Mouse (Mus musculus) neural tube, embryonic 12.5 days (tissue): ENCODE data around the gene Capg. TPM values are rescaled to one million over a fixed set of nuclear protein-coding genes. Genes with fewer than 3 reads are reported as not detected.

Source experiments
- ATAC-seq: fragments of 200-750 bp; cut with Nextera tagmentation; 2 replicates; pipeline ENCODE4 v1.8.0; 2017; ENCODE audit warnings: low read depth, mild to moderate bottlenecking, moderate TSS enrichment, moderate library complexity; ENCODE audit not compliant: low FRiP score
- H3K27ac ChIP-seq: fragments of 300-500 bp; sonication (generic); 2 replicates; pipeline ENCODE4 v1.5.1; 2016
- H3K27me3 ChIP-seq: fragments of 300-500 bp; sonication (generic); replicated peaks from 2 replicates; pipeline ENCODE4 v1.6.1; 2016; ENCODE audit warnings: mild to moderate bottlenecking
- H3K36me3 ChIP-seq: fragments of 300-500 bp; sonication (generic); 2 replicates; pipeline ENCODE4 v1.6.1; 2016; ENCODE audit warnings: mild to moderate bottlenecking
- H3K4me1 ChIP-seq: fragments of 300-500 bp; sonication (generic); 2 replicates; pipeline ENCODE4 v1.6.1; 2016
- H3K4me2 ChIP-seq: fragments of 300-500 bp; sonication (generic); replicated peaks from 2 replicates; pipeline ENCODE4 v1.6.1; 2016; ENCODE audit warnings: mild to moderate bottlenecking
- H3K4me3 ChIP-seq: fragments of 300-500 bp; sonication (generic); 2 replicates; pipeline ENCODE4 v1.5.1; 2016
- H3K9ac ChIP-seq: fragments of 300-500 bp; sonication (generic); 2 replicates; pipeline ENCODE4 v1.6.1; 2016; ENCODE audit warnings: mild to moderate bottlenecking
- H3K9me3 ChIP-seq: fragments of 300-500 bp; sonication (generic); 2 replicates; pipeline ENCODE4 v1.6.1; 2016; ENCODE audit warnings: mild to moderate bottlenecking
- WGBS: fragments of 180-500 bp; shearing (Covaris S2); methylation state at CpG from one replicate; pipeline ENCODE4 v1.1.7; 2016; 5-methylcytosine and 5-hydroxymethylcytosine counted together
- polyA plus RNA-seq: library from polyadenylated mRNA; unstranded; fragments of >200 nt; fragmentation: Nextera tagmentation; extraction: Ambion mirVana; gene quantifications from 2 replicates; pipeline ENCODE4 v1.2.1, GENCODE M21; 2016

Gene Capg
- polyA plus RNA-seq, 1 experiment from 2014 or later, result 11.6 TPM

DNA sequence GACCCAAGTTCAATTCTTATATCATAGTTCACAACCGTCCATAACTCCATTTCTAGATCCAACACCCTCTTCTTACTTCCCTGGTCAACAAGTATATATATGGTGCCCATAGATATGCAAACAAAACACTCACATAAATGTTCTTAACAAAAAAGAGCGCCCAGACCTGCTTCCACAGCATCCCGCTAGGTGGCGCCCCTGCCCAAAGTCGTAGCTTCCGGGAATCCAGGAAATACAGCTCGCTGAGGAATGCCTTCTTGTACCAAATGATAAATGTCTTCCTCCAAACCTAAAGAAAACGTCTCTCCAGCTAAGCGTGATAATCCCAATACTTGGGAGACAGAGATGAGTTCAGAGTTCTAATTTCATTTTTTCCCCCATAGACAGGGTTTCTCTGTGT, 9.0 kb upstream of the Capg start:
- Histone ChIP-seq H3K4me2 (peak overlapping the region; percentile 49), H3K27me3 (no peaks in the 10 kb centered on the region), H3K9me3 (no peaks in the 10 kb centered on the region), H3K4me3 (no peak overlapping the region), H3K27ac (no peak overlapping the region), H3K9ac (no peak overlapping the region), H3K4me1 (peaks cover 11% of the 10 kb centered on the region; the same call in 1 of the 2 replicates), H3K36me3 (no peaks in the 10 kb centered on the region)
- ATAC-seq, result no peak
- 3% methylated on average over 9 of the region's 9 CpGs for WGBS

DNA sequence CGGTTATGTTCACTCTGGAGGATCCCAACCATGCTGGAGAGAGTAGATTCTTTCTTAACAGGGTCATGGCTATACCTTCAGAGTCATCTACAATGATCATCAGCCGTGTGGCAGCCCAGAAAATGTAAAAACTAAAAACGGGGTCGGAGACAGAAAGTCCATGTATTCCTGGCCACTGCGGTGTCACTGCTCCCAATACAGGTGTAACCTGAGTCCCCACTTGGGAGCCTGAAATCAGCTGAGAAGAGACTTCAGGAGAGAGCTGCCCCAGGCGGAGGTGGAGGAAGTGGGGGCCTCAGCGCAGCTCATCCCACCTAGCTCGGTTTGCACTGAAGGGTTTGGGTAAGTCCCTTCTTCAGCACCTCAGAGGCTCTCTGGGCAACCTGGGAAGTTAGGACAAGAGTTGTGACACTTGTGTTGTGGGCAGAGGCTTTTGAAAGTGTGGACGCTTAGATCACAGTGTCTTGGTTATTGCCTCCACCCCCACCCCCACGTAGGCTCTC, 6.1 kb upstream of the Capg start:
- no peaks in the 10 kb centered on the region for H3K9me3 ChIP-seq
- H3K9ac ChIP-seq, result peak overlapping the region; percentile 59
- no peaks in the 10 kb centered on the region for H3K36me3 ChIP-seq
- H3K27me3 ChIP-seq, result no peaks in the 10 kb centered on the region
- 53% methylated on average over 10 of the region's 10 CpGs for WGBS
- ATAC-seq, result no peak
- no peak overlapping the region for H3K27ac ChIP-seq
- H3K4me2 ChIP-seq, result peak overlapping the region; percentile 66
- peak overlapping the region; percentile 39 for H3K4me3 ChIP-seq
- peaks cover 9% of the 10 kb centered on the region; the same call in 1 of the 2 replicates for H3K4me1 ChIP-seq

DNA sequence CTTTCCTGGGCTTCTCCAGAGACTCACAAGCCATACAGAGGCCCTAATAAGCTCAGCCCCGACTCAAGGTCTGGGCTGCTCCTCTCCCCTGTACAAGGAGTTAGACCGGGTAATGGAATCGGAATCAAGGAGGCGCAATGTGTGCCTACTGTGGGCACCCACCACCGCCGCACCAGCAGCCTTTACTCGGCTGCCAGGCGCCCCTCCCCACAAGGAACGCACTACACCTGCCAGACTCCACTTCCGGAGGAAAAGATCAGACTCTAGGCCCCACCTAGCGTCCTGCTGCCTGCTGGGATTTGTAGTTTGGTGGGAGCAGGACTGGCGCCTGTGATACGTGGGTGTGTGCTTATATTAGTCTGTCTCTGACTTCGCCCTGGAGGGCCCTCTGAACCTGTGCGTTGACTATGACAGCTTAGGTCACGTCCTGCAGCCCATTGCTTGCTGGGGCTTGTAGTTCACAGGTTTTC, 5.6 kb upstream of the Capg start:
- H3K9me3 ChIP-seq, result no peaks in the 10 kb centered on the region
- no peak overlapping the region for H3K27ac ChIP-seq
- 2% methylated on average over 16 of the region's 16 CpGs for WGBS
- peak; percentile 87 for ATAC-seq
- H3K4me1 ChIP-seq, result peaks cover 13% of the 10 kb centered on the region; the same call in 1 of the 2 replicates
- peak overlapping the region; percentile 39 for H3K4me3 ChIP-seq
- H3K27me3 ChIP-seq, result no peaks in the 10 kb centered on the region
- peak overlapping the region; percentile 59 for H3K9ac ChIP-seq
- no peaks in the 10 kb centered on the region for H3K36me3 ChIP-seq
- peak overlapping the region; percentile 66 for H3K4me2 ChIP-seq

DNA sequence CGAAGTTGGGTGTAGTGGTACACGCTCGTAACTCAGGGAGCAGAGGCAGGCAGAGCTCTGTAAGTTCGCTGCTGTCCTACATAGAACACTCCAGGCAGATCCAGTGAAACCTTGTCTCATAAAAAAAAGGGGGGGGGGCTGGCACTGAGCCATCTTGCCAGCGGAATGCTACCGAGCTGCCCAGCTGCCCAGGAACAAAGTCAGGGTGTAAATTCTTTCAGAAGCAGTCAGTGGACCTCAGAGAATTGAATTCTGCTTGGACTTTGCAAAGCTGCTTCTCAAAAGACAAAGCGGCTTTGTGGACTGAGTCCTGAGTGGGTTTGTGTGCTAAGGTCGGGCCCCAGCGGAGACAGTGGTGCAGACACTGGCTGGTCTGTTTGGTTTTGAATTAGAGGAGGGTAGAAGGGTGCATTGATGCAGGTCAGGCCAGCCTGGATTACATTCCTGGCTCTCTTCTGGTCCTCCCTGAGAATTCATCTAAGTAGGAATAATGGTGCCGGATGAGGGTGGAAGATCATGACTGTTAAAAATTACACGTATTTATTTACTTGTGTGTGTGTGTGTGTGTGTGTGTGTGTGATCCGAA, 833 bp upstream of the Capg start:
- Histone ChIP-seq H3K9me3 (no peaks in the 10 kb centered on the region), H3K4me1 (peaks cover 14% of the 10 kb centered on the region), H3K9ac (no peak overlapping the region), H3K27ac (no peak overlapping the region), H3K27me3 (no peaks in the 10 kb centered on the region), H3K36me3 (no peaks in the 10 kb centered on the region), H3K4me2 (no peak overlapping the region), H3K4me3 (no peak overlapping the region)
- WGBS, result 66% methylated on average over 12 of the region's 12 CpGs
- ATAC-seq, result 0 out of 2 replicates have a peak, but pooled peaks have one; percentile 37

DNA sequence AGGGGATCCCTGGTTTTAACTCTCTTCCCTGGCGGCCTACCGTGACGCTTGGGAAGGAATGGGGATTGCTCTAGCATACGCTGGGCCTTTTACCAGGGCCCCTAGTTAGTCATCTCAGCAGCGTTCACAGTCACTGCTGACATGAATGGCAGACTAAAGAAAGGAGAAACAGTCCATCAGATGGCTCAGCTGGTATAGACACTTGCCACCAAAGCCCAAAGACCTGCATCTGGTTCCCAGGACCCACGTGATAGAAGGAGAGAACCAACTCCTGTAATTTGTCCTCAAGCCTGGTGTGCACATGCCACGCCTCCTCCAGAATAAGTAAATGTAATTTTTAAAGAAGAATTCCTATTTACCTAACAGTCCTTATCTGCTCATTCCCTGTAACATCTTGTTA, 1.2 kb downstream of the Capg start:
- ATAC-seq, result no peak
- Histone ChIP-seq H3K27me3 (no peaks in the 10 kb centered on the region), H3K4me1 (peaks cover 9% of the 10 kb centered on the region; the same call in 1 of the 2 replicates), H3K27ac (no peak overlapping the region), H3K4me2 (no peak overlapping the region), H3K9me3 (no peaks in the 10 kb centered on the region), H3K9ac (no peak overlapping the region), H3K36me3 (no peaks in the 10 kb centered on the region), H3K4me3 (no peak overlapping the region)
- WGBS, result 53% methylated on average over 7 of the region's 7 CpGs

DNA sequence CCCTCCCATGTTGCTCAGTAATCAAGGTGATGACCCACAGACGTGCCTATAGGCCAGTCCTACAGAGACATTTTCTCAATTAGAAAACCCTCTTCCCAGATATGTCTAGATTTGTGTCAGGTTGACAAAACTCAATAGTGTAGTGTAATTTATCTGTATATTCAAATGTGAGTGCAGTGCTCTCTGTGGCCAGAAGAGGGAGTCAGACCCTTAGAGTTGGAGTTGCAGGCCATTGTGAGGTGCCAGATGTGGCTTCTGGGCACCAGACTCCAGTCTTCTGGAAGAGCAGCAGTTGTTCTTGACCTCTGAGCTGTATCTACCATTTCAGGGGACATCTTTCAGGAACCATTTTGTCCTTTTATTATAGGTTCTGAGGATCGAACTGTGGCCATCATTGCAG, 2.9 kb downstream of the Capg start:
- no peak overlapping the region for H3K27ac ChIP-seq

DNA sequence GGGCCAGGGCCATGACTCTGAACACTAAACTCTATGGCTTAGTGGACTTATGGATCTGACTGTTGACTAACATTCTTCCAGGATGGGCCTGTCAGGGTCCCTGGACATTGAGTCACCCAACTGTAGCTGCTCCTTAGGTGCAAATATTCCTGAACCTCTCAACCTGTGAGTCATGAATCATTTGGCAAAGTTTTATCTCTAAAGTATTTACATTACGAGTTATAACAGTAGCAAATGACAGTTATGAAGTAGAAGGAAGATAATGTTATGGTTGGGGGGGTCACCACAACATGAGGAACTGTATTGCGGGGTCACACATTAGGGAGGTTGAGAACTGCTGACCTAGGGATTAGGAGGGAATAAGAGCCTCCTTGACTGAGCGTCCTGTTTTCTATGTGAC, 3.7 kb downstream of the Capg start:
- WGBS, result 92% methylated on average over 3 of the region's 3 CpGs
- ATAC-seq, result no peak
- H3K27ac ChIP-seq, result no peak overlapping the region
- H3K4me2 ChIP-seq, result no peak overlapping the region
- H3K4me1 ChIP-seq, result peaks cover 16% of the 10 kb centered on the region
- H3K9me3 ChIP-seq, result no peaks in the 10 kb centered on the region
- H3K9ac ChIP-seq, result no peak overlapping the region
- no peaks in the 10 kb centered on the region for H3K36me3 ChIP-seq
- no peak overlapping the region for H3K4me3 ChIP-seq
- H3K27me3 ChIP-seq, result no peaks in the 10 kb centered on the region

More for the DNA sequence above, 2.9 kb downstream of the Capg start:
- Histone ChIP-seq H3K4me3 (no peak overlapping the region), H3K4me1 (peaks cover 9% of the 10 kb centered on the region; the same call in 1 of the 2 replicates), H3K27me3 (no peaks in the 10 kb centered on the region), H3K9me3 (no peaks in the 10 kb centered on the region), H3K36me3 (no peaks in the 10 kb centered on the region), H3K9ac (no peak overlapping the region), H3K4me2 (no peak overlapping the region)
- WGBS, result 93% methylated on average over 2 of the region's 2 CpGs
- ATAC-seq, result no peak

DNA sequence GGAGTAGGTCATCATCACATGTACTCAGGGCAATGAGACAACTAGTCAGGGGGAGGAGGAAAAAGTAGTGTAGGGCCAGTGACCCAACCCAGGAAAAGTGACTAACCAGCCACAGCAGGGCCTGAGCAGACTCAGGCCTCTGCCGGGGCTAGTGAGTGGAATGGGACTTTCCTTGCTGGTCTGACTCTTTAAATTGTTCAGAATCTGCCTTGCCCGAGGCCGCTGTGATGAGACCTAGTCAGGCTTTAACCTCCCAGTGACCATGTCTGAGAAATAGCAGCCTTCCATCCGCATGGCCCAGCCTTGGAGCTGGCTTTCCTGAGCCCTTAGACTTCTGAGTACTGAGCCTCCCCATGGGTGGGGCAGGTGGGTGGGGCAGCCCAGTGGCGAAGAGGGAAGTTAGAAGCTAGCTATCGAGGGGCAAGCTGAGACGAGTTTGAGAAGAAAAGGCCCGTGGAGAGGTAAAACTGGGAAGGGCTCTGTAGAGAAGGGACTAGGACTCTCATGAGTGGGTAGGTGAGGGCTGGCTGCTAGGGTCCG, 4.9 kb downstream of the Capg start:
- Histone ChIP-seq H3K4me2 (no peak overlapping the region), H3K27ac (no peak overlapping the region), H3K27me3 (no peaks in the 10 kb centered on the region), H3K4me3 (no peak overlapping the region), H3K36me3 (no peaks in the 10 kb centered on the region), H3K9me3 (no peaks in the 10 kb centered on the region), H3K4me1 (peaks cover 19% of the 10 kb centered on the region), H3K9ac (no peak overlapping the region)
- no peak for ATAC-seq
- WGBS, result 65% methylated on average over 9 of the region's 9 CpGs

DNA sequence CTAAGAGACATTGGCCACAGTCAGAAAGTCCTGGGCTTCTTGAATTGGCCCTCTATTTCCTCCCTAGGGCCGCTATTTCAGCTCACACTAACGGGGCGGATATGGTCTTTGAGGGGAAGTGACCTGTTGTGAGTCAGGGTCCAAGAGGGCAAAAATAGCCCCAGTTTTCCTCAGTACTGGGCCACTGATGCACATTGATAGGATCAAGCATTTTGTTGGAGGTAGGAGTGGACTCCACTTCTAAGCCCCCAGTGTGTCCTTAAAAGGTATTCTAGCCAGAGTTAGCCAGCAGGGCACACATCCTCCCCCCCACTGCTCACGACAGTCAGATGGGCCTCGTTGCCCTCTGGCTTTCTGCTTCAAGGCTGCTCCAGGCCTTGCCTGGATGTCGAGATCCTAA, 5.8 kb downstream of the Capg start:
- Histone ChIP-seq H3K4me3 (no peak overlapping the region), H3K4me2 (no peak overlapping the region), H3K9ac (no peak overlapping the region), H3K36me3 (no peaks in the 10 kb centered on the region), H3K4me1 (peaks cover 15% of the 10 kb centered on the region), H3K9me3 (no peaks in the 10 kb centered on the region), H3K27ac (no peak overlapping the region), H3K27me3 (no peaks in the 10 kb centered on the region)
- WGBS, result 64% methylated on average over 6 of the region's 6 CpGs
- ATAC-seq, result no peak

DNA sequence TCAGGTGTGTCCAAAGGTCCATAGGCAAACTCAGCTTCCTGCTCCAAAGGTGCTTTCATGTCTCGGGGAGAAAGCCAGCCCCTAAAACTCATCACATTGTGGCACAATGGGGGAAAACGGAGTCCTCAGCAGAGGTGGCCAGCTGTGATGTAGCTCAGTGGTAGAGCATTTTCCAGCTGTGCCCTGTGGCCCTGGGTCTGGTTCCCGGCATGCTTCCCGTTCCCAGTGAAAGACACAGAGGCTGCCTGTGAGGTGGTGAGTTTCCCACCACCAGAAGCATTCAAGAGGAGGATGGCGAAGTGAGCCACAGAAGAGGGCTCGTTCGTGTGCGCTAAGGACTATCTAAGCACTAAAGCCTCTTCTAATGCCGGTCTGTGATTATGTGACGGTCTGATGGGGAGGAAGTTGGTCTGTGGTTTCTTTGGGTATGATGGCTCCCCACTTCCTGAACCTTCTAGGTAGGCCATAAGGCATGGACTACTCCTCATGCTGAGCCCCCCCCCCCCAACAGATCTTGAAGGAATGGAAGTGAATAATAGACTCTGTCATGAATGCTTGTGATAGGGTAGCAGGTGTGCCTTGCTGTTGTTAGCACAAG, 6.4 kb downstream of the Capg start:
- no peak for ATAC-seq
- 86% methylated on average over 10 of the region's 10 CpGs for WGBS
- Histone ChIP-seq H3K27ac (no peak overlapping the region), H3K27me3 (no peaks in the 10 kb centered on the region), H3K9ac (no peak overlapping the region), H3K4me3 (no peak overlapping the region), H3K9me3 (no peaks in the 10 kb centered on the region), H3K4me2 (no peak overlapping the region), H3K4me1 (peaks cover 15% of the 10 kb centered on the region), H3K36me3 (no peaks in the 10 kb centered on the region)

DNA sequence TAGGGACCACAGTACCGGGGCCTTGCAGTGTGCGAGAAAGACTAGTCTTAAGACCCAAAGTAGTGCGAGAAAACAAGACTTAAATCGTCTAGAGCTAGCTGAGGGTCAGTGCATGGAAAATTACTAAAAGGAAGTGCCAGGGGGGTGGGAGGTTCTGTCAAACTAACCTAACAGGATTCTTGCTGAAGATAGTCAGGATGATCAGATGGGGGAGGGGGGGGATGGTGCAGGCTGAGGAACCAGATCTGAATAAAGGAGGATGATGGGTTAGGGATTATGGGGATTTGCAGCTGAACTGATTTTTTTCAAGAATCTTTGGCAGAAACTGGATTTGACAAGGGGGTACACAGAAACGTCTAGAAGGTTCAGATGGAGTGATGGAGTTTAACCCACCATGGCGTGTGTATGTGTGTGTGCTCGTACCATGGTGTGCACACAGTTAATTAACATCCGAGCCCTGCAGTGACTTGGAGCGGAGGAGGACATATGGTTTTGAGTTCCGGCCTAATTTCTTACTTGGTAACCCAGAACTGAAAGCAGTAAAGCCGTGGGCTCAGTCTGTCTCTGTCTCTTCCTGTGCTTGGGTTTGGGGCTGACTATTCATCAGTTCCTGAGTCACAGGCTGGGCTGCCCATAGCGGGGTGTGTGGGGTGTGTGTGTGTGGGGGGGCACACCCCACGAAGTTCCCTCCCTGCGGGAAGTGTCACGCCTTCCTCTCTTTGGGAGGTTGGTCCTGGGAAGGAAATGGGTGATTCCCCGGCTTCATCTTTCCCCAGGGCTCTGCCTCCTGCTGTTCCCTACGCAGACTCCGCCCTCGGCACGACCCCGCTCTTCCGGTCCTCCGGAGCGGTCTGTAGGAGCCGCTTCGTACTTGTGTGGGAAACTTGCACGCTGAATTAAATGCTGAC, 8.2 kb downstream of the Capg start:
- Histone ChIP-seq H3K4me3 (peak overlapping the region; percentile 36), H3K27me3 (no peaks in the 10 kb centered on the region), H3K36me3 (no peaks in the 10 kb centered on the region), H3K27ac (peak overlapping the region; percentile 47; the same call in 1 of the 2 replicates), H3K9me3 (no peaks in the 10 kb centered on the region), H3K4me1 (peaks cover 15% of the 10 kb centered on the region), H3K9ac (peak overlapping the region; percentile 49), H3K4me2 (peak overlapping the region; percentile 73)
- 21% methylated on average over 27 of the region's 27 CpGs for WGBS
- ATAC-seq, result peak; percentile 85

DNA sequence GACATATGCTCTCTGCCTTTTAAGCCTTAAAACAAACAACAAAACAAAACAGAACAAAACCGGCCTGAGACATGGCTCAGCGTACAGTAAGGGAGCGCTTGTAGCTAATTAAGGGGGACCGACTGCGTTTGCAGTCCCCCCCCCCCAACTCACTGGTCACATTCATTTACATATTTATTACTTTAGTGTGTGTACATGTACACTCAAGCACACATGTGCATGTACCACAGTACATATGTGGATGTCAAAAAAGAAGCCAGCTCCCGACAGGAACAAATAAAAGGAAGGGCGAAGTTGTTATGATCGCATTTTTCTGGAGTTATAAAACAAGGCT, 8.9 kb downstream of the Capg start:
- 0 out of 2 replicates have a peak overlapping the region, but pooled peaks have one; percentile 47 for H3K27ac ChIP-seq
- peak overlapping the region; percentile 49 for H3K9ac ChIP-seq
- H3K27me3 ChIP-seq, result no peaks in the 10 kb centered on the region
- peak; percentile 68 for ATAC-seq
- peak overlapping the region; percentile 73 for H3K4me2 ChIP-seq
- peaks cover 15% of the 10 kb centered on the region for H3K4me1 ChIP-seq
- no peaks in the 10 kb centered on the region for H3K36me3 ChIP-seq
- 18% methylated on average over 8 of the region's 8 CpGs for WGBS
- peak overlapping the region; percentile 36 for H3K4me3 ChIP-seq
- no peaks in the 10 kb centered on the region for H3K9me3 ChIP-seq
